Mouse (Mus musculus): Measurements from ENCODE around the gene Drosha. TPM values are rescaled to one million over a fixed set of nuclear protein-coding genes. Genes with fewer than 3 reads are reported as not detected.
A peak's percentile ranks its signal among the peaks of the same experiment; 100 is the strongest.
"Not testable (repeated sequence)": the region's sequence is repeated elsewhere in the genome, so short reads cannot be mapped to it uniquely, and the experiment has no call there.

The Drosha gene
- total RNA-seq, 2 experiments from 2014 or later, result 26.0 to 36.2 TPM

GRCm38 (mm10) chr15:12936217-12936732, 111.7 kb downstream of the Drosha start:
- no peak for DNase-seq

DNA sequence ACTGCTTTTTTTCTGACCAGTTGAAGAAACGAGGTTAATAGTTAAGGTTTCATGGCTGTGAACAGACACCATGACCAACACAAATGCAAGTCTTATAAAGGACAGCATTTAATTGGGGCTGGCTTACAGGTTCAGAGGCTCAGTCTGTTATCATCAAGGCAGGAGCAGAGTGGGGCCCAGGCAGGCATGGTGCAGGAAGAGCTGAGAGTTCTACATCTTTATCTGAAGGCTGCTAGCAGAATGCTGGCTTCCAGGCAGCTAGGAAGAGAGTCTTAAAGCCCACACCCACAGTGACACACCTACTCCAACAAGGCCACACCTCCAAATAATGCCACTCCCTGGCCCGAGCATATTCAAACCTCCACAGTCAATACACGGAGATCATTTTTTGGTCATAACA, 112.7 kb downstream of the Drosha start:
- not testable (repeated sequence) for DNase-seq

- DNase-seq, result no peak
These were observed 116.5 kb downstream of the Drosha start for GRCm38 (mm10) chr15:12941106-12941505.

- no peak for DNase-seq
These were observed 117.1 kb downstream of the Drosha start for GRCm38 (mm10) chr15:12941651-12942180.

DNA sequence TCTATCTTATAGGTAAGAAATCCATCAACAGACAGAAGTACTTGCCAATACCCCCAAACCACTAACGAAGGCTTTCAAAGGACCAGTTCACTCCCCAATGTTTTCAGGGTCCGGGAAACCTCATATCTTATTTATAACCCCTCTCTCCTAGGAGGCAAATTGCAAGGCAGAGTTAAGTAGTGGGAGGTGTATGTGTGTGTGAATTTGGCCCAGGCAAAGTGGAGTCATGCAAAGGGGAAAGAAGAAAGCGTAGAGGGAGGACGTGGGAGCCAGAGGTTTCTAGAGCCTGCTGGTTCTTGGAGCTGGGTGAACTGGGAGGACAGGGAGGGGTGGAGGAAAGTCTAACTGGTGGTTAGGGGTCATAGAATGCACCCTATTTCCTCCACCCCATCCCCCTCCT, 117.8 kb downstream of the Drosha start:
- DNase-seq, result no peak

DNA sequence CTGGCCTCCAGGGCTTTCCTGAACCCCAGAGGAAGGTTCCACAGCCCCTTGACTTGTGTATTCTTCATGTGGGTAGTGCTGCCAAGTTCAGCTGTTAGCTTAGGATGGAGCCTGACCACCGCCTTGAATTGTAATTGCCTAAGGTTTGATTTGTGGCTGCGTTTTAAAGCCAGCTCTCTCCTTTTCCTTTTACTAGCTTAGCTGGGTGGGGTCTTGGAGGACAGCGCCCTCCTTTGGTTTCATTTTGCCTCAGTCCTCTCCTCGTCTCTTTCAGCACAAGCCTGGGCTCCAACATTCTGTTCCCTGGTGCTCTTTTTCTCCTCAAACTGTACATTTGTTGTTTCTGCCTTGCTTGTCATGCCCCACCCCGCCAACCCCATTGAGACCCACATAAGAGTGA, 133.4 kb downstream of the Drosha start:
- no peak for DNase-seq

DNA sequence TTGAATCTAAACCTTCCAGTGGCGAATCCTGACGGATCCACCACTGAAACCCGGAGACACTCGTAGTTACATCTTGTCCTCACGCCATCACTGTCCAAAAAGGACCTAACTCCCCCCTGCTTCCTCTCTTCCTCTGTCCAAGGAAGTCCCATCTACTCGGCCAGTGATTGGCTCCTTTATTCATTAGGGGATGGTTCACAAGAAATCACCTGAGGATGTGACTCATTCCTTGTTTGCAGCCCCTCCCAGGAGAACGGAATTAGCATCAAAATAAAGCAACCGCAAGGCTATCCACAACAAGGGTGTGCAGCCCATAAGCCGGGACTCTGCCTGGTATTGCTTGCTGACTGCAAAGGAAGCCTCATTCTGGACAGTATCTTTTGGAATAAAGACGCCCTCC, 137.6 kb downstream of the Drosha start:
- no peak for DNase-seq

DNA sequence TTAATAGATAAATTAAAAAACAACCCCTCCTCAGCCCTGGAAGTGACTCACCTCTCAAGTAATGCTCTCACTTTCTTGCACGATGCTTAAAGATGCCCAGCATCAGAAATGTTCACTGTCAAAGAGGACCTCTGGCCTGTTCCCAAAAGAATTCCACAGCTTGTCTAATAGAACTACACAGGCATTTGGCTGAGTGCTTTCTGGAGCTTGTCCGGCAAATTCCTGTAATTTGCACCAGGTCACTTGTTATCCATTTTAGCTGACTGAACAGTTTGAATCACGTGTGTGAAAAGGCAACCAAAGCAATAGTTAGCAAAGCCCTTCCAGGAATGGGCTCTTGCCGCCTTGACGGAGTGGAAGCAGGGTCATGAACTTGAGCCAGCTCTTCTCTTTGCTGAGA, 140.6 kb downstream of the Drosha start:
- no peak for DNase-seq

- DNase-seq, result no peak
These were observed 144.2 kb downstream of the Drosha start for GRCm38 (mm10) chr15:12968815-12969214.

GRCm38 (mm10) chr15:12972441-12972840, 147.8 kb downstream of the Drosha start:
- DNase-seq, result peak; percentile 42

Small RNAs within 50 kb of the gene (microRNA-seq; reads per million reads assigned to microRNA genes)
- not detected for gene Gm47288

Other genes with a start within 250 kb of the Drosha start
- gene Pdzd2, start 84.9 kb upstream of the Drosha start, total RNA-seq (2021), result 10 to 100 TPM; 26.2 to 44.2 TPM
- 10 to 100 TPM; 13.8 to 15.4 TPM for gene 6030458C11Rik, start 166 bp upstream of the Drosha start, total RNA-seq (2021)

Data from adrenal gland, postnatal 10 days (tissue).